Mouse (Mus musculus): ENCODE results near the gene Fbxo34. TPM values are rescaled to one million over a fixed set of nuclear protein-coding genes. Genes with fewer than 3 reads are reported as not detected.
"Not testable (repeated sequence)": the region's sequence is repeated elsewhere in the genome, so short reads cannot be mapped to it uniquely, and the experiment has no call there.

Fbxo34 gene
- polyA plus RNA-seq, 1 experiment from 2014 or later = 19.8 TPM

GRCm38 (mm10) chr14:47555225-47555624, 105.0 kb downstream of the Fbxo34 start:
- Histone ChIP-seq H3K27ac (no peak overlapping the region), H3K4me3 (no peak overlapping the region), H3K27me3 (ENCODE audit: insufficient read depth, poor library complexity, severe bottlenecking) (no peaks in the 10 kb centered on the region), H3K36me3 (peaks cover 85% of the 10 kb centered on the region), H3K9me3 (no peaks in the 10 kb centered on the region), H3K4me1 (replicated peaks) (no peaks in the 10 kb centered on the region)
- WGBS = 93% methylated on average over 5 of the region's 5 CpGs
- DNase-seq (ENCODE audit: low spot score) = no peak

- H3K9me3 ChIP-seq = no peaks in the 10 kb centered on the region
- peaks cover 48% of the 10 kb centered on the region for H3K36me3 ChIP-seq
- no peak for DNase-seq (ENCODE audit: low spot score)
- no peak overlapping the region for H3K4me3 ChIP-seq
- no peak overlapping the region for H3K27ac ChIP-seq
- 87% methylated on average over 2 of the region's 2 CpGs for WGBS
- H3K4me1 ChIP-seq (replicated peaks) = no peaks in the 10 kb centered on the region
- no peaks in the 10 kb centered on the region for H3K27me3 ChIP-seq (ENCODE audit: insufficient read depth, poor library complexity, severe bottlenecking)
These were observed 110.5 kb downstream of the Fbxo34 start for GRCm38 (mm10) chr14:47560714-47561113.

- H3K27ac ChIP-seq = no peak overlapping the region
- H3K27me3 ChIP-seq (ENCODE audit: insufficient read depth, poor library complexity, severe bottlenecking) = no peaks in the 10 kb centered on the region
- 92% methylated on average over 1 of the region's 1 CpGs for WGBS
- H3K4me3 ChIP-seq = no peak overlapping the region
- H3K36me3 ChIP-seq = peaks cover 32% of the 10 kb centered on the region
- no peak for DNase-seq (ENCODE audit: low spot score)
- H3K4me1 ChIP-seq (replicated peaks) = peaks cover 7% of the 10 kb centered on the region
- H3K9me3 ChIP-seq = no peaks in the 10 kb centered on the region
These were observed 112.3 kb downstream of the Fbxo34 start for GRCm38 (mm10) chr14:47562530-47562929.

GRCm38 (mm10) chr14:47563106-47563505, 112.9 kb downstream of the Fbxo34 start:
- no peak overlapping the region for H3K4me3 ChIP-seq
- H3K36me3 ChIP-seq = peaks cover 27% of the 10 kb centered on the region
- no peak for DNase-seq (ENCODE audit: low spot score)
- WGBS = 87% methylated on average over 4 of the region's 4 CpGs
- H3K4me1 ChIP-seq (replicated peaks) = peaks cover 11% of the 10 kb centered on the region
- no peaks in the 10 kb centered on the region for H3K9me3 ChIP-seq
- no peaks in the 10 kb centered on the region for H3K27me3 ChIP-seq (ENCODE audit: insufficient read depth, poor library complexity, severe bottlenecking)
- H3K27ac ChIP-seq = no peak overlapping the region

GRCm38 (mm10) chr14:47567962-47568652, 117.9 kb downstream of the Fbxo34 start:
- WGBS = under 1% methylated on average over 46 of the region's 46 CpGs
- peak; percentile 98 for DNase-seq (ENCODE audit: low spot score)
- peak overlapping the region; percentile 85 for H3K27ac ChIP-seq
- H3K4me1 ChIP-seq (replicated peaks) = peaks cover 11% of the 10 kb centered on the region
- 0 out of 2 replicates have a peak, but pooled peaks cover 6% of the 10 kb centered on the region for H3K36me3 ChIP-seq
- peak overlapping the region; percentile 75 for H3K4me3 ChIP-seq
- no peaks in the 10 kb centered on the region for H3K9me3 ChIP-seq
- H3K27me3 ChIP-seq (ENCODE audit: insufficient read depth, poor library complexity, severe bottlenecking) = no peaks in the 10 kb centered on the region

- H3K4me1 ChIP-seq (replicated peaks) = peaks cover 11% of the 10 kb centered on the region
- DNase-seq (ENCODE audit: low spot score); H3K27me3 ChIP-seq (ENCODE audit: insufficient read depth, poor library complexity, severe bottlenecking); H3K4me3 ChIP-seq; H3K9me3 ChIP-seq; H3K36me3 ChIP-seq; H3K27ac ChIP-seq: not testable (repeated sequence)
- 93% methylated on average over 11 of the region's 11 CpGs for WGBS
These were observed 120.3 kb downstream of the Fbxo34 start, which contains the start of gene Atg14 for GRCm38 (mm10) chr14:47570549-47570948. TSS of gene Atg14 (minus strand) at chr14:47570649.

GRCm38 (mm10) chr14:47572707-47573106, 122.5 kb downstream of the Fbxo34 start:
- Histone ChIP-seq H3K9me3 (no peaks in the 10 kb centered on the region), H3K27me3 (ENCODE audit: insufficient read depth, poor library complexity, severe bottlenecking) (no peaks in the 10 kb centered on the region), H3K27ac (no peak overlapping the region), H3K4me3 (no peak overlapping the region), H3K36me3 (no peaks in the 10 kb centered on the region), H3K4me1 (replicated peaks) (peaks cover 3% of the 10 kb centered on the region)
- WGBS = 79% methylated on average over 4 of the region's 4 CpGs
- no peak for DNase-seq (ENCODE audit: low spot score)

- Histone ChIP-seq H3K4me3 (no peak overlapping the region), H3K27me3 (ENCODE audit: insufficient read depth, poor library complexity, severe bottlenecking) (no peaks in the 10 kb centered on the region), H3K4me1 (replicated peaks) (no peaks in the 10 kb centered on the region), H3K36me3 (no peaks in the 10 kb centered on the region), H3K27ac (no peak overlapping the region), H3K9me3 (no peaks in the 10 kb centered on the region)
- 76% methylated on average over 11 of the region's 11 CpGs for WGBS
- DNase-seq (ENCODE audit: low spot score) = no peak
These were observed 124.5 kb downstream of the Fbxo34 start for GRCm38 (mm10) chr14:47574721-47575120.

- Histone ChIP-seq H3K4me1 (replicated peaks) (no peaks in the 10 kb centered on the region), H3K9me3 (no peaks in the 10 kb centered on the region), H3K27me3 (ENCODE audit: insufficient read depth, poor library complexity, severe bottlenecking) (no peaks in the 10 kb centered on the region), H3K4me3 (no peak overlapping the region), H3K36me3 (no peaks in the 10 kb centered on the region), H3K27ac (no peak overlapping the region)
- DNase-seq (ENCODE audit: low spot score) = no peak
- WGBS = 71% methylated on average over 4 of the region's 4 CpGs
These were observed 126.5 kb downstream of the Fbxo34 start for GRCm38 (mm10) chr14:47576687-47577086.

- 90% methylated on average over 2 of the region's 2 CpGs for WGBS
- no peaks in the 10 kb centered on the region for H3K4me1 ChIP-seq (replicated peaks)
- no peak overlapping the region for H3K4me3 ChIP-seq
- H3K36me3 ChIP-seq = no peaks in the 10 kb centered on the region
- no peak overlapping the region for H3K27ac ChIP-seq
- no peaks in the 10 kb centered on the region for H3K27me3 ChIP-seq (ENCODE audit: insufficient read depth, poor library complexity, severe bottlenecking)
- no peak for DNase-seq (ENCODE audit: low spot score)
- H3K9me3 ChIP-seq = no peaks in the 10 kb centered on the region
These were observed 127.9 kb downstream of the Fbxo34 start for GRCm38 (mm10) chr14:47578086-47578485.

GRCm38 (mm10) chr14:47581280-47581679, 131.1 kb downstream of the Fbxo34 start:
- no peaks in the 10 kb centered on the region for H3K9me3 ChIP-seq
- no peak overlapping the region for H3K4me3 ChIP-seq
- H3K27ac ChIP-seq = no peak overlapping the region
- no peaks in the 10 kb centered on the region for H3K36me3 ChIP-seq
- no peaks in the 10 kb centered on the region for H3K27me3 ChIP-seq (ENCODE audit: insufficient read depth, poor library complexity, severe bottlenecking)
- no peaks in the 10 kb centered on the region for H3K4me1 ChIP-seq (replicated peaks)
- DNase-seq (ENCODE audit: low spot score) = no peak
- WGBS = 61% methylated on average over 1 of the region's 1 CpGs

All from hindbrain, embryonic 10.5 days (tissue).